Mouse (Mus musculus) embryonic facial prominence, embryonic 13.5 days (tissue): ENCODE measurements around the gene Gm29106. TPM values are rescaled to one million over a fixed set of nuclear protein-coding genes. Genes with fewer than 3 reads are reported as not detected.
"Not testable (repeated sequence)": the region's sequence is repeated elsewhere in the genome, so short reads cannot be mapped to it uniquely, and the experiment has no call there.

Experiments used
- ATAC-seq: fragments of 200-750 bp; cut with Nextera tagmentation; 2 replicates; pipeline ENCODE4 v1.8.0; 2017; ENCODE audit warnings: low read depth; ENCODE audit not compliant: insufficient number of reproducible peaks, insufficient read depth, low FRiP score, low TSS enrichment
- H3K27ac ChIP-seq: fragments of 300-500 bp; sonication (generic); 2 replicates; pipeline ENCODE4 v1.5.1; 2015; ENCODE audit warnings: moderate library complexity, mild to moderate bottlenecking, inconsistent platforms
- H3K27me3 ChIP-seq: fragments of 300-500 bp; sonication (generic); 2 replicates; pipeline ENCODE4 v1.6.1; 2015; ENCODE audit warnings: mild to moderate bottlenecking, inconsistent platforms
- H3K36me3 ChIP-seq: fragments of 300-500 bp; sonication (generic); 2 replicates; pipeline ENCODE4 v1.6.1; 2015; ENCODE audit warnings: mild to moderate bottlenecking, inconsistent platforms
- H3K4me1 ChIP-seq: fragments of 300-500 bp; sonication (generic); 2 replicates; pipeline ENCODE4 v1.6.1; 2015; ENCODE audit warnings: inconsistent platforms
- H3K4me2 ChIP-seq: fragments of 300-500 bp; sonication (generic); 2 replicates; pipeline ENCODE4 v1.6.1; 2015; ENCODE audit warnings: moderate library complexity, mild to moderate bottlenecking, inconsistent platforms
- H3K4me3 ChIP-seq: fragments of 300-500 bp; sonication (generic); 2 replicates; pipeline ENCODE4 v1.5.1; 2015; ENCODE audit warnings: mild to moderate bottlenecking, inconsistent platforms
- H3K9ac ChIP-seq: fragments of 300-500 bp; sonication (generic); 2 replicates; pipeline ENCODE4 v1.6.1; 2015; ENCODE audit warnings: mild to moderate bottlenecking, inconsistent platforms
- H3K9me3 ChIP-seq: fragments of 300-500 bp; sonication (generic); 2 replicates; pipeline ENCODE4 v1.6.1; 2016; ENCODE audit warnings: inconsistent platforms
- WGBS: fragments of 180-500 bp; shearing (Covaris S2); methylation state at CpG from one replicate; pipeline ENCODE4 v1.1.7; 2015; ENCODE audit warnings: mixed read lengths; 5-methylcytosine and 5-hydroxymethylcytosine counted together
- polyA plus RNA-seq: library from polyadenylated mRNA; unstranded; fragments of >200 nt; fragmentation: Nextera tagmentation; extraction: Ambion mirVana; gene quantifications from 2 replicates; pipeline ENCODE4 v1.2.1, GENCODE M21; 2015

The Gm29106 gene
- 0.20 and 0.22 TPM in 2 replicates for polyA plus RNA-seq

DNA sequence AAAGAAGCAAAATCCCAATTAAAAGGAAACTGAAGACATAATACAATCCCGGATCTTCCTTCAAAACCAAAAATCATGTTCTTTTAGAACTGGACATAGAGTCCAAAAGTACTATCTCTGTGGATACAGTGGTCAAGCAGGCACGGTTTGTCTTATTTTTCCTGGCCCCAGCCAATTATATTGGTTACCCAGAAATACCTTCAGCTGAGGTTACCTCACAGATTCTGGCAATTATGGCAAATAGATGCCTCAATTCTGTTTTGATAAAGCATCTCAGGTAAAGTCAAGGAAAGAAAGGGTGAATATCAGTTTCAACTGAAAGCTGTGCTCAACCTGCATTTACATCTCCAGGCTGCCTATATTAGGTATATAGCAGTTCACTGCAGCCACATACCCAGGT, at the start of gene Gm29106:
TSS of gene Gm29106 (plus strand) at position 301 of the 400 bp plus-strand sequence.
- H3K4me3 ChIP-seq, H3K4me2 ChIP-seq, H3K9me3 ChIP-seq, H3K36me3 ChIP-seq, H3K27ac ChIP-seq, H3K9ac ChIP-seq, ATAC-seq, H3K4me1 ChIP-seq, H3K27me3 ChIP-seq: not testable (repeated sequence)
- WGBS: 64% methylated on average over 2 of the region's 2 CpGs

DNA sequence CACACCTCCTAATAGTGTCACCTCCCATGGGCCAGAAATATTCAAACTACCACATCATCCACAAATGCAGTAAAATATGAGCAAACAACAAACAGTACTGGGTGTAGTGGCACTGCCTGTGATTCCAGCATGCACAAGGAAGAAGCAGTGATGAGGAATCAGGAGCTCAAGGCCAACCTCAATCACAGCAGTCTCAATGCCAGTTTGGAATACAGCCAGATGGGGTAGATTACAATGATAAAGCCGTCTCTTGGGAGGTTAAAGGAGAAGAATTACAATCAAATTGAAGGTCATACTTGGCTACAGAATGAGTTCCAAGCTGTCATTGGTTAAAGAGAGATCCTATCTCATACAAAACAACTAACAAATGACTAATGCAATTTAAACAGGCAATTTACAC, 52.2 kb downstream of the Gm29106 start:
- Histone ChIP-seq H3K4me1 (no peaks in the 10 kb centered on the region), H3K36me3 (no peaks in the 10 kb centered on the region), H3K27ac (no peak overlapping the region), H3K9ac (no peak overlapping the region), H3K27me3 (no peaks in the 10 kb centered on the region), H3K4me2 (no peak overlapping the region), H3K9me3 (no peaks in the 10 kb centered on the region), H3K4me3 (no peak overlapping the region)
- 42% methylated on average over 1 of the region's 1 CpGs for WGBS
- no peak for ATAC-seq

DNA sequence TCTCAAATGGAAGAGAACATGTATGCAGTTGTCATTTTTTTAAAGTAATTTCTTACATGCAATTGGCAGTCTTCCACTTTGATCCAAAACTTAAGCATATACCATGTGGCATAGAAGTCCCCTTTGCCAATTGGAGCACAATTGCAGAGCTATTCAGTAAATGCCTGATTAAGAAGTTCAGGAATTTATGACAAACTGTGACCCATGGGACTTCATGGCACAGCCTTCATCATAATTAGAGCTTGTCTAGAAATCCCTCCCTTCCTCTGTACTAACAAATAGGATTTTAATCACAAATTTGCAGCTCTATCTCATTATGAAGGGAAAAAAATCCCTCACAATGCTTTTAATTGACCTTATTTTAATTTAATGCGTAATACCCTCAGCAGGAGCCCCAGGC, 59.7 kb downstream of the Gm29106 start:
- Histone ChIP-seq H3K36me3 (no peaks in the 10 kb centered on the region), H3K27ac (no peak overlapping the region), H3K27me3 (no peaks in the 10 kb centered on the region), H3K9me3 (no peaks in the 10 kb centered on the region), H3K4me2 (no peak overlapping the region), H3K4me1 (no peaks in the 10 kb centered on the region), H3K4me3 (no peak overlapping the region), H3K9ac (no peak overlapping the region)
- no peak for ATAC-seq
- 86% methylated on average over 1 of the region's 1 CpGs for WGBS

Other genes starting within 250 kb of the Gm29106 start
- gene Gm28168, start 248.5 kb upstream of the Gm29106 start, polyA plus RNA-seq: not detected in 2 replicates
- gene Gm7145, start 210.6 kb upstream of the Gm29106 start, polyA plus RNA-seq: not detected in 2 replicates
- 359 and 377 TPM in 2 replicates for gene Tsn, start 135.2 kb downstream of the Gm29106 start, polyA plus RNA-seq
- gene Nifk, start 145.3 kb downstream of the Gm29106 start, polyA plus RNA-seq: 82.6 and 89.3 TPM in 2 replicates
- gene Clasp1, start 212.5 kb downstream of the Gm29106 start, polyA plus RNA-seq: 61.3 and 67.1 TPM in 2 replicates